Mouse (Mus musculus): Measurements from ENCODE around the gene Igfals.

DNA sequence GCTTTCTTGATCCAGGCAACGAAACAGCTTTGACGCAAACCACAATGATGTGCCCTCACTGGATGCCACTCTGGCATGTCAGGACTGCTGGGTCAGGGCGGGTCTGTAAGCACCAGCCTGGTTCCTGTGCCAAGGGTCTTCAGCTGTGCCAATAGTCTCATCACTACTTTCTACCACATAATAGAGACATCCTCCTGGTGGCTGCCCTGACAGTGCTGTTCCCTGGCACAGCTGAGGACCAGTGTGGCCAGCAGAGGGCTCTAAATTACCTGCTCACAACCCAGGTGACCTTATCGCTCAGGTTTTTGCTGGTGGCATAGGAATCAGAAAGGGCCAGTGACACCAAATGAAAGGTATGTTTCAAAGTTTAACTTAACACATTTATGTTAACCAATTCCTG lies 24.7 kb upstream of the Igfals start:
- TF ChIP-seq CTCF (IDR thresholded peaks at IDR 0.05; ENCODE audit: low read depth) (peak; percentile 42; the same call in 1 of the 2 replicates), EP300 (IDR thresholded peaks at IDR 0.05; ENCODE audit: low read depth) (no peak)
